In the genomic region with DNA sequence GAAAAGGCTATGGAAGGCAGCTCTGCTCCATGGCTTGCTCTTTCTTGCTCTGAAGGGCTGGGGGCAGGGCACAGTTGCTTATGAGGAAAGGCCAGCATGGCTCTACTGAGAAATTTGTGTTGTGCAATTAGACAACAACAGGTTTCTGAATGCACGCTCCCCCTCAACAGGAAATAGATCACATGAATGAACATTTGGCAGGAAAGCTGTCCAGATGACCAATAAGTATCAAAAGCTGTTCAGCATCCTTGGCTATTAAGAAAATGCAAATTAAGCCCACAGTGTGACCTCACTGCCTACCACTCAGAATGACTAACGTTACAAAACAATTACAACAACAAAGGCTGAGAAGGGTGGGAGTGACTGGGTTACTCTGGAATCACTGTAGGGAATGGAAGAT, we compare ENCODE assay signal across 29 mouse cellular contexts.
DNase-seq lines count a peak whose midpoint lies in the region; ATAC-seq and TF ChIP-seq lines count a peak whose summit lies in the region.
"Had no signal": no experiment of that assay in that cellular context is flagged by ENCODE, and none has a peak within 500 bp of the region (broad histone marks: within the 10 kb centered on the region; RNA-seq: fewer than 3 reads in every experiment).

No protein-coding gene starts in this region.

- TF ChIP-seq CTCF in midbrain, postnatal 0 days (IDR thresholded peaks at IDR 0.05) = no peak
- TF ChIP-seq CTCF in brain, embryonic 14.5 days (IDR thresholded peaks at IDR 0.05; ENCODE audit: borderline replicate concordance, extremely low read depth, insufficient read depth, insufficient read length) = no peak

- no peak overlapping the region for H3K4me3 ChIP-seq in forebrain, embryonic 11.5 days (ENCODE audit: low read depth, low read length)
- no peak overlapping the region for H3K4me3 ChIP-seq in forebrain, embryonic 10.5 days
- H3K4me3 ChIP-seq in midbrain, postnatal 0 days (ENCODE audit: low read depth, low read length) = no peak overlapping the region
- no peak overlapping the region for H3K4me3 ChIP-seq in midbrain, embryonic 16.5 days (ENCODE audit: low read depth, low read length)
- H3K4me3 ChIP-seq in forebrain, embryonic 16.5 days (replicated peaks; ENCODE audit: low read length) = no peak overlapping the region
- H3K4me3 ChIP-seq: erythroblast, embryonic 14.5 days; layer of hippocampus, adult 2 months had no signal

- 27% methylated on average over 2 of the region's 2 CpGs for WGBS in forebrain, embryonic 11.5 days
- WGBS in forebrain, embryonic 10.5 days = 72% methylated on average over 2 of the region's 2 CpGs
- WGBS in midbrain, postnatal 0 days = 47% methylated on average over 2 of the region's 2 CpGs
- 41% methylated on average over 2 of the region's 2 CpGs for WGBS in midbrain, embryonic 16.5 days
- 4% methylated on average over 2 of the region's 2 CpGs for WGBS in forebrain, embryonic 16.5 days

- H3K36me3 ChIP-seq in forebrain, embryonic 11.5 days (ENCODE audit: control insufficient read depth, insufficient read depth, low read length) = no peaks in the 10 kb centered on the region
- no peaks in the 10 kb centered on the region for H3K36me3 ChIP-seq in forebrain, embryonic 10.5 days (replicated peaks)
- H3K36me3 ChIP-seq in midbrain, postnatal 0 days (ENCODE audit: insufficient read depth, low read length) = no peaks in the 10 kb centered on the region
- no peaks in the 10 kb centered on the region for H3K36me3 ChIP-seq in midbrain, embryonic 16.5 days (ENCODE audit: control insufficient read depth, insufficient read depth, low read length)
- no peaks in the 10 kb centered on the region for H3K36me3 ChIP-seq in forebrain, embryonic 16.5 days (ENCODE audit: control insufficient read depth, insufficient read depth)

- H3K9me3 ChIP-seq in forebrain, embryonic 11.5 days (ENCODE audit: control insufficient read depth, low read length) = no peaks in the 10 kb centered on the region
- no peaks in the 10 kb centered on the region for H3K9me3 ChIP-seq in forebrain, embryonic 10.5 days
- H3K9me3 ChIP-seq in midbrain, postnatal 0 days (ENCODE audit: low read length) = no peaks in the 10 kb centered on the region
- no peaks in the 10 kb centered on the region for H3K9me3 ChIP-seq in midbrain, embryonic 16.5 days (replicated peaks; ENCODE audit: control insufficient read depth, low read length, poor library complexity, severe bottlenecking)
- H3K9me3 ChIP-seq in forebrain, embryonic 16.5 days (ENCODE audit: control insufficient read depth, low read length) = no peaks in the 10 kb centered on the region

- no peaks in the 10 kb centered on the region for H3K27me3 ChIP-seq in forebrain, embryonic 11.5 days (ENCODE audit: control insufficient read depth, insufficient read depth, low read length)
- H3K27me3 ChIP-seq in forebrain, embryonic 10.5 days (ENCODE audit: poor library complexity, severe bottlenecking) = no peaks in the 10 kb centered on the region
- H3K27me3 ChIP-seq in midbrain, postnatal 0 days (ENCODE audit: insufficient read depth, low read length) = no peaks in the 10 kb centered on the region
- no peaks in the 10 kb centered on the region for H3K27me3 ChIP-seq in midbrain, embryonic 16.5 days (ENCODE audit: control insufficient read depth, insufficient read depth, low read depth, low read length)
- H3K27me3 ChIP-seq in forebrain, embryonic 16.5 days (replicated peaks; ENCODE audit: control insufficient read depth, insufficient read depth, low read length) = no peaks in the 10 kb centered on the region

- H3K9ac ChIP-seq in forebrain, embryonic 11.5 days (ENCODE audit: low read length) = no peak overlapping the region
- no peak overlapping the region for H3K9ac ChIP-seq in midbrain, postnatal 0 days (replicated peaks; ENCODE audit: low read length, poor library complexity, severe bottlenecking)
- no peak overlapping the region for H3K9ac ChIP-seq in midbrain, embryonic 16.5 days (ENCODE audit: low read depth, low read length)
- no peak overlapping the region for H3K9ac ChIP-seq in forebrain, embryonic 16.5 days (replicated peaks; ENCODE audit: low read depth, low read length)
- H3K9ac ChIP-seq: hindbrain, embryonic 14.5 days; liver, embryonic 14.5 days; lung, embryonic 14.5 days had no signal

- TF ChIP-seq POLR2A in brain, embryonic 14.5 days (IDR thresholded peaks at IDR 0.05; ENCODE audit: borderline replicate concordance, extremely low read depth, insufficient read depth, insufficient read length, poor library complexity, severe bottlenecking) = no peak

- no peak for DNase-seq in forebrain, embryonic 11.5 days (ENCODE audit: low spot score)
- DNase-seq in forebrain, embryonic 10.5 days (ENCODE audit: extremely low spot score, low spot score) = no peak
- peak; percentile 55 for DNase-seq in midbrain, postnatal 0 days (ENCODE audit: low spot score)
- DNase-seq in brain, embryonic 14.5 days (ENCODE audit: low read depth) = peak; percentile 85
- no peak for DNase-seq in adrenal gland, postnatal 4 days (ENCODE audit: low spot score in 2 of 2)
- DNase-seq in right cerebral cortex, postnatal 10 days (ENCODE audit: low spot score in 2 of 2) = no peak
- DNase-seq: adrenal gland, adult 8-10 months; cerebellum, adult 11-12 months; cerebellum, adult 9-11 months; gastrocnemius, postnatal 25 days; heart, adult 18-20 months; heart, postnatal 4 days; kidney, adult 2 months; kidney, postnatal 36 days; layer of hippocampus, postnatal 36 days; liver; lung, embryonic 14.5 days; spleen, adult 18-20 months; thymus, adult 18-20 months; thymus, postnatal 36 days had no signal

- peak; percentile 55; the same call in 1 of the 2 replicates for ATAC-seq in forebrain, embryonic 11.5 days (replicated peaks; ENCODE audit: low FRiP score)
- no peak for ATAC-seq in midbrain, postnatal 0 days (ENCODE audit: low FRiP score)
- no peak for ATAC-seq in midbrain, embryonic 16.5 days
- peak; percentile 80 for ATAC-seq in forebrain, embryonic 16.5 days
- ATAC-seq: inflammation-experienced regulatory T-cells, adult 6 months had no signal

- H3K27ac ChIP-seq in forebrain, embryonic 11.5 days (ENCODE audit: low read depth, low read length) = no peak overlapping the region
- H3K27ac ChIP-seq in forebrain, embryonic 10.5 days = no peak overlapping the region
- H3K27ac ChIP-seq in midbrain, postnatal 0 days (ENCODE audit: low read depth, low read length) = no peak overlapping the region
- H3K27ac ChIP-seq in midbrain, embryonic 16.5 days (ENCODE audit: low read length) = no peak overlapping the region
- no peak overlapping the region for H3K27ac ChIP-seq in forebrain, embryonic 16.5 days (ENCODE audit: low read length)
- H3K27ac ChIP-seq: hindbrain, embryonic 14.5 days; layer of hippocampus, adult 2 months; liver, embryonic 14.5 days had no signal

- no peak overlapping the region for H3K4me2 ChIP-seq in forebrain, embryonic 11.5 days (ENCODE audit: low read depth, low read length, severe bottlenecking)
- H3K4me2 ChIP-seq in midbrain, postnatal 0 days (ENCODE audit: low read depth, low read length, poor library complexity, severe bottlenecking) = no peak overlapping the region
- H3K4me2 ChIP-seq in midbrain, embryonic 16.5 days (ENCODE audit: low read length) = no peak overlapping the region
- no peak overlapping the region for H3K4me2 ChIP-seq in forebrain, embryonic 16.5 days (ENCODE audit: low read length)
- H3K4me2 ChIP-seq: heart, embryonic 11.5 days; hindbrain, embryonic 14.5 days; lung, embryonic 14.5 days; midbrain, embryonic 11.5 days had no signal

- H3K4me1 ChIP-seq in forebrain, embryonic 11.5 days (replicated peaks; ENCODE audit: control insufficient read depth, insufficient read depth, low read length) = no peaks in the 10 kb centered on the region; the same call in 1 of the 2 replicates
- peaks cover 9% of the 10 kb centered on the region for H3K4me1 ChIP-seq in forebrain, embryonic 10.5 days
- H3K4me1 ChIP-seq in midbrain, postnatal 0 days (ENCODE audit: insufficient read depth, low read length) = no peaks in the 10 kb centered on the region
- H3K4me1 ChIP-seq in midbrain, embryonic 16.5 days (ENCODE audit: control insufficient read depth, insufficient read depth, low read length) = no peaks in the 10 kb centered on the region
- H3K4me1 ChIP-seq in forebrain, embryonic 16.5 days (replicated peaks; ENCODE audit: control insufficient read depth, insufficient read depth, low read length) = peaks cover 7% of the 10 kb centered on the region

Comparison
In these comparisons a context has a peak if more than half of its experiments do, and no peak if none do; other contexts are left out.
1. ATAC-seq: peak in forebrain, embryonic 11.5 days (single experiment) and forebrain, embryonic 16.5 days (single experiment); none in midbrain, postnatal 0 days (single experiment) and midbrain, embryonic 16.5 days (single experiment).
2. DNase-seq: peak in midbrain, postnatal 0 days (single experiment) and brain, embryonic 14.5 days (single experiment); none in forebrain, embryonic 11.5 days (single experiment), forebrain, embryonic 10.5 days (single experiment), adrenal gland, postnatal 4 days (0 of 2) and right cerebral cortex, postnatal 10 days (0 of 2).